Mouse (Mus musculus) erythroblast, embryonic 14.5 days (primary cell): Measurements from ENCODE around the gene Lmntd1.

Experiments used
- GATA1 ChIP-seq: IDR thresholded peaks from 2 replicates; pipeline ENCODE4 v1.6.1; 2012; ENCODE audit warnings: low read length, inconsistent platforms, mixed read lengths
- TAL1 ChIP-seq: IDR thresholded peaks from 3 replicates; pipeline ENCODE4 v1.6.1; 2012; ENCODE audit warnings: low read length, inconsistent platforms, mixed read lengths

GRCm38 (mm10) chr6:145550993-145551392 lies 63.1 kb downstream of the Lmntd1 start:
- no peak for TF ChIP-seq GATA1
- TF ChIP-seq TAL1: no peak
